Mouse (Mus musculus): ENCODE results near the gene Grik2. TPM values are rescaled to one million over a fixed set of nuclear protein-coding genes. Genes with fewer than 3 reads are reported as not detected.

Gene Grik2
- total RNA-seq, 2 experiments from 2014 or later: 78.8 to 81.4 TPM

DNA sequence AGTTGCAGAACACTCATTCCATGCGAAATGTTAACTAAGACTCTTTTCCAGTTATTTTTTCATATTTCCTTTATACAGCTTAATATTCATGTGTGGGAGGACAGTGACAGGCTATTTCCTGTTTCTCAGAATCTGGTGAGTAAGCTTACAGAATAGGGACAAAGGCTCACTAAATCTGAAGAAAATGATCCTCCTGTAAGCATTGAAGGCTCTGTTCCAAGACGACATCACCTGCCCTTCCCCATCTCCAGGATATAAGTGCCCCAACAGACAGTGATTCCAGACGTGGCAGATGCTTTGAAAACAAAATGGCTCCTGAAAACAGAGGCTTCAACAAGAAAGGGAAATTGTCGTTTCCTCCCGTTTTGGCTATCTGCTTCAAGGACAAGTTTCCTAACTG lies 71.7 kb downstream of the Grik2 start:
- no peak for DNase-seq (ENCODE audit: extremely low spot score in 1 of 2, low spot score in 2 of 2)
- intact Hi-C loops (cut with DNase I): no loop called here

- no peak for DNase-seq (ENCODE audit: extremely low spot score in 1 of 2, low spot score in 2 of 2)
- intact Hi-C loops (cut with DNase I): no loop called here
Observed at GRCm38 (mm10) chr10:49709748-49710147, 78.8 kb downstream of the Grik2 start.

DNA sequence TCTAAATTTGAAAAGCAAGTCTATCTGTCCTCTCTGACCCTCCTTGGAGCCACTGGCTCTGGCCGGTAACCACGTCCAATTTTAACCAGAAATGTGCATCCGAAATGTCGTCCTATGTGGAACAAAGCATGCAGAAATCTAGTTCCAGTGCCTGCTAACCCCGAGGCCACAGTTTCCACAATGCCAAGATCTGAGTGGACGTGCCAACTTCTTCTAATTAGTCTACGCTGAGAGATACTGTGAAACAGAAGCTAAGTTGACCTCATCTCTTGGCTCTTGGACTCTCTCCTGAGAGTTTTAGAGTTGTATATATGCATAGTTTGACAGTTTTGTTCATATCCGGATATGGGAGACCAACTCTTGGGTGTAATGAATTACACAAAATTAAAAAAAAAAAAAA lies 84.1 kb downstream of the Grik2 start:
- intact Hi-C loops (cut with DNase I): no loop called here

DNA sequence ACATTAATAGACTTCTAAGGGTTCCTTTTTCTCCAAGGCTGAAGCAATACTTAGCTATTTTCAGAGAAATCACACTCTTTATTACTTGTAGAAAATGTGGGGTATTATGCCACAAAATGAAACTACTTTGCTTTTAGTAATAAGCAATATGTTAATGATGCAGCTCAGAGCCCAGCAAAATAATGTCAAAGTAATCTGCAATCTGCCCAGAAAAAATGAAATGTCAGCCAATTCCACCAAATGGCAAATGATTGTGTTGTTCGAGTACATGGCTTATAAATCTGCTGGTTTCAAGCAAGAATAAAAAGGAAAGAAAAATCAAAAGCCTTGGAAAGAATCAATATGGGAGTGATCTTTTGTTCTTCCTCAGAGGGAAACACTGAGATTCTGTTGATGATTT lies 136.2 kb downstream of the Grik2 start:
- no peak for DNase-seq (ENCODE audit: extremely low spot score in 1 of 2, low spot score in 2 of 2)
- intact Hi-C loops (cut with DNase I): no loop called here

More for the DNA sequence above, 84.1 kb downstream of the Grik2 start:
- DNase-seq (ENCODE audit: extremely low spot score in 1 of 2, low spot score in 2 of 2): no peak

DNA sequence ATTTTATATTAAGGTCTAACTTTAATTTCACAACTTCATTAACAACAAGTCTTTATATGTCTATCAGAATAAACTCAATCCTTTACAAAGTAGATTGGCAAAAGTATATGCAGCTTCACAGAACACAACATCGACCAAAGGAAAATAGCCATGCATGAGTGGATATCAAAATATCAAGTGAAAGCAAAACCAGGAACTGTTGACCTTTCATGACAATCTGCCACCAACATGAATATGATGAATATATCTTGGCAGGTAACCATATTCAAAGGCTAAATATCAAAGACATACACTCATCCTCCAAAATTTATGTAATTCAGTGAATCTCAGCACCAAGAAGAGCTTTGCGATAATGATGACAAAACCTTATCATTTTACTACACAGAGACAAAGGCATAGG lies 141.4 kb downstream of the Grik2 start:
- intact Hi-C loops (cut with DNase I): no loop called here
- no peak for DNase-seq (ENCODE audit: extremely low spot score in 1 of 2, low spot score in 2 of 2)

DNA sequence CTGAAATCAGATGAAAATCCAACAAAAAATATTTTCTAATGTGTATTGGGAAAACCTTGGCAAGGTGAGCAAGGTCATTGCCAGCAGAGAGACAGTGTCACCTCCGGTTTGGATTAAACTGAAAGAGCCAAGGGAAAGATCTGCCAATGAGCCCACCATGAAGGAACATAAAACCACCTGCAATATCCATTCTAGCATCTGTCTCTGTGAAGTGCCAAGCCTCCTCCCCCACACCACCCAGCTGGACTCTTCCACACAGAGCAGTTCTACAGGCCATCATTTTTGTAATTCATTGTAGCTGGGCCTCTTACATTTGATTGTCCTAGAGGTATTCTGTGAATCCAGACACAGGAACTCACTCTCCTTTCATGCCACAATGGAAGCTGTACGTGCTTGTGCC lies 148.7 kb downstream of the Grik2 start:
- intact Hi-C loops (cut with DNase I): no loop called here
- DNase-seq (ENCODE audit: extremely low spot score in 1 of 2, low spot score in 2 of 2): no peak

- intact Hi-C loops (cut with DNase I): no loop called here
- no peak for DNase-seq (ENCODE audit: extremely low spot score in 1 of 2, low spot score in 2 of 2)
Observed at GRCm38 (mm10) chr10:49623951-49624350, 164.6 kb downstream of the Grik2 start.

- DNase-seq (ENCODE audit: extremely low spot score in 1 of 2, low spot score in 2 of 2): no peak
- intact Hi-C loops (cut with DNase I): no loop called here
Observed at GRCm38 (mm10) chr10:49597652-49598051, 190.9 kb downstream of the Grik2 start.

DNA sequence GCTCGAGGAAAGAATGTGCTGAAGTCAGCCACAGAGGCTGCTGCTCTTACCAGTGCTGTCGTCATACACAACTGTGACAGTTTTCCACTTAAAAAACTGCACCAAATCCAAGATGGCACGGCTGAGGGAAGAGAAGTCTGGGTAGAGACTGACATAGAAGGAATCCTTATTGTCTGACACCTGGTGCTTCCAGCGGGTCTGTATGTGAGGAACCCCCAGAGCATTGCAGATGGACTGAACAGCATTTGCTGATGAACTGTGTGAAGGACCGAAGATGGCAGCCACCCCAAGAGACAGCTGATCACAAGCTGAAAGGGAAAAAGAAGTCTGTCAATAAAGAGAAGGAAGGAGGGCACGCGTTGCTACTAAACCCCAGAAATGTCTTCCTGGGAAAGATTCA lies 215.1 kb downstream of the Grik2 start:
- intact Hi-C loops (cut with DNase I): no loop called here
- no peak for DNase-seq (ENCODE audit: extremely low spot score in 1 of 2, low spot score in 2 of 2)

DNA sequence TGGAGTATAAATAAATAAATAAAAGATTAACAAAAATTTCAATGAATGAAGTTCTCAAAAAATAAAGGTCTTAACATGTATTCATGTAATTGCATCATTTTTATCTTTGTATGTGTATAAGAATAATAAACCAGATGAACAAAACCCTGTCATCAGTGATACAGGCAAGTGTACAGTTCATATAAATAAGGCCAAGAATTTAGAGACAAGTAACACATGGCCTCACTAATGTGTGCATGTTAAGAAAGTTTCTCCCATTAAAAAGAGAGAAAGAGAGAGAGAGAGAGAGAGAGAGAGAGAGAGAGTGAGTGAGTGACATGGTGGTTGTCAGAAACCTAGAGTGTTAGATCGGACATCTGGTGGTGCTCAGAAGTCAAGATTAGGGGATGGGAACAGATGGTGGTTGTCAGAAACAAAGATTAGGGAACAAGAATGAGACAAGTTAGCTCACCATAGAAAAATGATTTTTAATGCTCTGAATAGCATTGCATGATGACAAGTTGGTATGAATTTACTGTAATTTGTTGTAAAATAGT lies 228.6 kb downstream of the Grik2 start:
- DNase-seq (ENCODE audit: extremely low spot score in 1 of 2, low spot score in 2 of 2): no peak
- intact Hi-C loops (cut with DNase I): no loop called here

GRCm38 (mm10) chr10:49542249-49542648 lies 246.3 kb downstream of the Grik2 start:
- intact Hi-C loops (cut with DNase I): no loop called here
- DNase-seq (ENCODE audit: extremely low spot score in 1 of 2, low spot score in 2 of 2): no peak

GRCm38 (mm10) chr10:49519752-49520151 lies 268.8 kb downstream of the Grik2 start:
- intact Hi-C loops (cut with DNase I): no loop called here
- DNase-seq (ENCODE audit: extremely low spot score in 1 of 2, low spot score in 2 of 2): no peak

- intact Hi-C loops (cut with DNase I): no loop called here
- no peak for DNase-seq (ENCODE audit: extremely low spot score in 1 of 2, low spot score in 2 of 2)
Observed at GRCm38 (mm10) chr10:49500628-49501027, 287.9 kb downstream of the Grik2 start.

DNA sequence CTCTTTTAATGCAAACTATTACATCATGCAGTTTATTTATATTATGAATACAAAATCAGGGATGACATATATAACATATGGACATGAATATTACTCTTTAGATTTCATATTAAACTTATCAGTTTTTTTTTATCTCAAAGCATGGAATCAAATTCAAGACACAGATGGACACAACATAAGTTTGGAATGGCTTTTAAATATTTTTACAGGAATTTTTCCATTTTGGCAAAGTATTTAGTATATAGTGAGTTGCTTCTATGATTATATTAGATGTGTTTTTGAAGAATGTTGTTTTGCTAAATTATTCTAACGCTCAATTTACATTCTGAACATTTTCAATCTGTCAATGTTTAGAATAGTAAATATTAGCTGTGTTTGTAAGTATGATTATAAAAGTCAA lies 291.3 kb downstream of the Grik2 start:
- intact Hi-C loops (cut with DNase I): no loop called here
- DNase-seq (ENCODE audit: extremely low spot score in 1 of 2, low spot score in 2 of 2): no peak

DNA sequence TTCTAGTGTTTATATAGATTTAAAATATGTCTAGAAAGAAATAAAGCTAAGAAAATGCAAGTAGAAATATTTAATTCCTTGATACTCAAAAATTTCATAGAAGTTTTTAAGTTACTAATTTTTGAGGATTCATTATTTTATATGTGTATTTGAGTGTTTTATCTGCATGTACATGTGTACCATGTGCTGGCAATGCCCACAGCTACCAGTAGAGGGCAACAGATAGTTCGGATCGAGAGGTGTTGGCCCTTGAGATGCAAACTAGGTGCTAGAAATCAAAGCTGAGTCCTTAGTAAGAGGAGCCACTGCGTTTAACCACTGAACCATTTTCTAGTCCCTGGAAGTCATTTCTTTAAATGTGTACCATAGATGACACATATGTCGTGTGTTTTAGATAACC lies 307.1 kb downstream of the Grik2 start:
- intact Hi-C loops (cut with DNase I): no loop called here
- no peak for DNase-seq (ENCODE audit: extremely low spot score in 1 of 2, low spot score in 2 of 2)

DNA sequence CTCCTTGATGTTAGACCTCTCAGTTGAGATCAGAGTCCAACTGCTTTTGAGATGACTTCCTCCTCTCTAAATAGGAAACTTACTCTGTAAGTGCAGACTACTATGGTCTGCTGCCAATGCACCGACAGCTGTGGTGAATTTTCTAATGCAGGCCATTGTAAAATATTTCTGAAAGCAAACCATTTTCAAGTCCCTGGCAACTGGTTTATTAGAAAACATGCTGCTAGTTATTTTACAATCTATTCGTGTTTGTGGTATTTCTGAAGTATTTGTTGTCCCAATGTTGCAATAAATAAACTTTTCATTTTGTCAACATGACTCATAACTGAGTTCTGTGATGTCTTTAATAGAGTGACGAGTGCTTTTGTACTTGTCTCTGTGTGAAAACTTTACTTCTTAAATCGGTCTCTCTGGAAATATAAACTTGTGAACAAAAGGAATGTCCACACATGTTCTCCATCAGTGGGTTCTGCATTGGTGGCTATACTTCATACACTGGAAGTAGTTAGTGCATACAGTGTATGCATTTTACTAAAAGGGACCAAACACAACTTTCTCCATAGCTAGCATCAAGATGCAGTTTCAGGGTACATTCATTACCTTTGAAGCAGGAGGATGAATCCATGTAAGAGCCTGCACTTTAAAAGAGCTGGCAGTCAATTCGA lies 308.3 kb downstream of the Grik2 start:
- intact Hi-C loops (cut with DNase I): no loop called here
- DNase-seq (ENCODE audit: extremely low spot score in 1 of 2, low spot score in 2 of 2): no peak

GRCm38 (mm10) chr10:49473613-49474012 lies 315.0 kb downstream of the Grik2 start:
- intact Hi-C loops (cut with DNase I): no loop called here
- no peak for DNase-seq (ENCODE audit: extremely low spot score in 1 of 2, low spot score in 2 of 2)

DNA sequence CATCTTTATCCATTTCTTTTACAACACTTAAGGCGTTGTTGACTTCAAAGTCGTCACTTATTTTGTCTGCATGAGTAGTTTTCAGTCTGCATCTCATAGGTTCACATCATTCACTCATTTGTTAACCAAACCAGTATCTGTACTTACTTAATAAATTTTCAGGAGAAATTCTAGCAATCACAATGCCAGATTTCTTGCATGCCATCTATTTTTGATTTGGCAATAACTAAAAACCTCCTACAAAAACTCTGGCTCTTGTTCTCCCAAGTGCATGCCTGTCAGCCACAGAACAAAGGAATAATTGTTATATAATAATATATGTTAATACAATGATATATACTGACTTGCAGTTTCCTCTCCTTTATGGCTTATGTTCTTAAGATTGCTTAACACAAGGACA lies 331.8 kb downstream of the Grik2 start:
- DNase-seq (ENCODE audit: extremely low spot score in 1 of 2, low spot score in 2 of 2): no peak

DNA sequence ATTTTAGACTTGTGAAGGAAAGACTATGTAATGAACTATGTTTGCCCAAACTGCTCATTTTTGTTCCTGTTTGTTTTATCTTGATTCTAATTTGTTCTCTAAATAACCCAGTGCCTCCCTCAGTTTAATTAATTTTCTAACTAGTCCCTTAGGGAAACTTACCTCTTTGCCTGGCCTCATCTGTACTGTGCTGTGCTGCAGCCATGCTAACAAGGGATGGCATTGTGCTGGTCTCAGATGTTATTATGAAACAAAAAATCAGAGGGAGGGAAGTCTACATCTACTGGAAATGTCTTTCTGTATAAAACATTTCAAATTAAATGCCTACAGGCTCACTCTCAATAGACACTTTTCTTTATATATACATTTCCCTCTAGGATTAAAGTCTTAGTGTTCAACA lies 335.0 kb downstream of the Grik2 start:
- DNase-seq (ENCODE audit: extremely low spot score in 1 of 2, low spot score in 2 of 2): no peak
- intact Hi-C loops (cut with DNase I): no loop called here

More for the DNA sequence above, 331.8 kb downstream of the Grik2 start:
- intact Hi-C loops (cut with DNase I): no loop called here

GRCm38 (mm10) chr10:49441369-49441768 lies 347.2 kb downstream of the Grik2 start:
- DNase-seq (ENCODE audit: extremely low spot score in 1 of 2, low spot score in 2 of 2): no peak
- intact Hi-C loops (cut with DNase I): no loop called here

DNA sequence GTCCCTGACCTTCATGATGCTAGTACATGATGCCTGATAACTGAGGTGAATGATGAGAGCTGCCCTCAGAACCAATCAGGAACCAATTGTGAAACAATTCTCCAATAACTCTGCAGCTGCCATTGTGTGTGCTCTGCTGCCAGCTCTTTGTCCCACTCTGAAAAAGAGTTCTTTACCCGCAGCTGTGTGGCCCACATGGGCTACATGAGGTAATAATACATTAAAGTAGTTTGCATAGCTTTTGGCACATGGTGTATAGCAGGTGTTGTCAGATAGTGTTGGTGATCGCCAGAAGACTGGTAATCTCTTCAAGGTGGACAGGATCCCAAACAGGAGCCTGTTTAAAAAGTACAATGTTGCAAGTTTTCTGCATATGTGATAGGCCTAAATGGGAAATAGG lies 351.5 kb downstream of the Grik2 start:
- intact Hi-C loops (cut with DNase I): no loop called here
- DNase-seq (ENCODE audit: extremely low spot score in 1 of 2, low spot score in 2 of 2): no peak

All from left cerebral cortex, postnatal 10 days (tissue).